Mouse (Mus musculus): ENCODE measurements around the gene Ctnnbip1. TPM values are rescaled to one million over a fixed set of nuclear protein-coding genes. Genes with fewer than 3 reads are reported as not detected.

The Ctnnbip1 gene
- polyA plus RNA-seq (2012; rRNA removed) = 23.1 and 27.2 TPM in 2 replicates

GRCm38 (mm10) chr4:149517868-149518340 is at the start of gene Ctnnbip1:
Ctnnbip1 (plus strand) TSS chr4:149518236.

GRCm38 (mm10) chr4:149477078-149477477 is 41.0 kb upstream of the Ctnnbip1 start, which contains the start of gene Tmem274:
Tmem274 (plus strand) TSS chr4:149477378.

GRCm38 (mm10) chr4:149485053-149485824 is 32.8 kb upstream of the Ctnnbip1 start, which contains the start of the genes Nmnat1 and Lzic:
Nmnat1 (minus strand) TSS chr4:149485202.
Lzic (plus strand) TSS chr4:149485229.

GRCm38 (mm10) chr4:149586044-149586782 is 68.2 kb downstream of the Ctnnbip1 start, which contains the start of gene Clstn1:
Clstn1 (plus strand) TSS chr4:149586468.

Other genes starting within 250 kb of the Ctnnbip1 start
- 19.9 and 22.2 TPM in 2 replicates for gene Kif1b, start 210.5 kb upstream of the Ctnnbip1 start, polyA plus RNA-seq (2012; rRNA removed)
- gene Ube4b, start 91.5 kb upstream of the Ctnnbip1 start, polyA plus RNA-seq (2012; rRNA removed) = 48.1 and 56.0 TPM in 2 replicates
- 0.66 and 1.6 TPM in 2 replicates for gene Rbp7, start 63.3 kb upstream of the Ctnnbip1 start, polyA plus RNA-seq (2012; rRNA removed)
- not detected in 2 replicates for gene Tmem274, start 40.9 kb upstream of the Ctnnbip1 start, polyA plus RNA-seq (2012; rRNA removed)
- gene Nmnat1, start 33.0 kb upstream of the Ctnnbip1 start, polyA plus RNA-seq (2012; rRNA removed) = 8.3 and 9.8 TPM in 2 replicates
- 11.1 and 12.1 TPM in 2 replicates for gene Lzic, start 33.0 kb upstream of the Ctnnbip1 start, polyA plus RNA-seq (2012; rRNA removed)
- gene Clstn1, start 68.2 kb downstream of the Ctnnbip1 start, polyA plus RNA-seq (2012; rRNA removed) = 99.1 and 117 TPM in 2 replicates
- 6.5 and 6.8 TPM in 2 replicates for gene Pik3cd, start 184.3 kb downstream of the Ctnnbip1 start, polyA plus RNA-seq (2012; rRNA removed)
- 30.3 and 34.2 TPM in 2 replicates for gene Tmem201, start 219.8 kb downstream of the Ctnnbip1 start, polyA plus RNA-seq (2012; rRNA removed)